Mouse (Mus musculus): ENCODE data around the gene Pde2a.
A peak's percentile ranks its signal among the peaks of the same experiment; 100 is the strongest.

DNA sequence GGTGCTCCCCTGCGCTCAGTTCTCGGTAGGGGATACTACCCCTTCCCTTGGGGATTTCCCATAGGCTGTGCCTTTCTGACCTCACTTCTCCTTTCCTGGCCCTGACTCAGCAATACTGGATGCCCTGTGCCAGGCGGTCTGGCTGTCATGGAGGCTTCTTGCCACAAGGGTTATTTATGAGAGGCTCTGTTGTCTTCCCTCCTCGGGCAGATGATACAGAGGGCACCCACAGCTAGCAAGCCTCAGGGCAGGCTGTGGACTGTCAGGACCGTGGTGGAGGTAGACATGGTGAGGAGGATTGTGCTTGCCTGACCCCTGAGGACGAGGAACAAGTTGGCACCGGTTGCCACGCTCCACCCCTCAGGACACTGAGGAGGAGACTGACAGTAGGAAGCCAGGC is 39.1 kb upstream of the Pde2a start:
- TF ChIP-seq CTCF (IDR thresholded peaks at IDR 0.05; ENCODE audit: control insufficient read depth, insufficient read depth, low read length) (peak; percentile 29; the same call in 1 of the 2 replicates), POLR2A (IDR thresholded peaks at IDR 0.05; ENCODE audit: borderline replicate concordance, control insufficient read depth, low read depth, low read length) (no peak)
